Mouse (Mus musculus) CD4-positive, CD25-positive, alpha-beta regulatory T cell, adult 4 months (primary cell): ENCODE data around the gene Creg1. TPM values are rescaled to one million over a fixed set of nuclear protein-coding genes. Genes with fewer than 3 reads are reported as not detected.
A peak's percentile ranks its signal among the peaks of the same experiment; 100 is the strongest.

Experiments used
- ATAC-seq: one replicate; pipeline ENCODE4 v1.8.0; 2017
- polyA plus RNA-seq, 2 experiments: library from polyadenylated mRNA; unstranded; fragments of 100-300 nt; shearing (Covaris generic); gene quantifications; one replicate each; pipeline ENCODE4 v1.2.1; 2017

Gene Creg1
- polyA plus RNA-seq, 2 experiments from 2014 or later = 17.4 to 25.9 TPM

DNA sequence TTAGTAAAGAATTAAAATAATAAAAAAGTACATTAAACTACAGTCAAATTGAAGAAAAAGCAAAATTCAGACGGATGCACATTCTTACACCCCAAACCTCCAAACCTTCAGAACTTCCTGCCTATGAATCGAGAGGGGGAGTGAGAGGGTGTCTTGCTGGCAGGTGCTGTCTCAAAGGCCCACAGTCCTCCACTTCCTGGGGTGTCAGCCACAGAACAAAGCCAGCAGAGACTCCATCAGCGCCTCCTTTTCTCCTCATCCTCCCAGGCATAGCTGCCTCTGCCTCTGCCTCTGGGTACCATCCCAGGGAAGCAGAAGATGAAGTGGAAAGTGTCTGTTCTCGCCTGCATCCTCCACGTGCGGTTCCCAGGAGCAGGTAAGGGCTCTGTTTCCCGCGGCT, 25.0 kb downstream of the Creg1 start, which contains the start of gene Cd247:
Gene Cd247 (plus strand): TSS at position 171 of the 400 bp plus-strand sequence.
- peak; percentile 76 for ATAC-seq

DNA sequence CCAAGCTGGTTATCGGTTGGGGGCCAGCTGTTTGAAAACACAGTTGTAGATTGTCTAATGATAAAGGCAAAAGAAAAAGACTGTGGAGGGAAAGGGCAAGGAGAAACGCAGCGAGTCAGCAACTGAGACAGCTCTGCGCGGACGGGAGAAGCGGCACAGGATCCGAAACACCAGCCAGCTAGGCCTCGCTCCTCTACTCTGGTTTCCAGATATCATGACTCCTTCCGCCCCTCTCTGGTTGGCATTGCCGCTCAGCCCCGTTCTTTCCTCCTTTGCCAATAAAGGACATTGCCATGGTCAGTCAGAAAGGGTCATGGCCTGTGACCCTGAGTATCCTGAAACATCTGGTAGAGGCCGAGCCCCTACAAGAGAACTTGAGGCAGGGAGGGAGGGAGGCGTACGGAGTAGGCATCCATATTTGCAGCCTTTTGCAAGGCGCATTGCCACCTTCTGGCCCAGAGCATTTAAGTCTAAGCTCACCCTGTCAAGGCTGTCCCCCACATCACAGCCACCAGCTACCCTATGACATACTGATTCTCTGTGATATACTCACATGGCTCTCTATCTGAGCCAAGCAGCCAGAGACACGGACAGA, 25.6 kb downstream of the Creg1 start:
- peak; percentile 28 for ATAC-seq

DNA sequence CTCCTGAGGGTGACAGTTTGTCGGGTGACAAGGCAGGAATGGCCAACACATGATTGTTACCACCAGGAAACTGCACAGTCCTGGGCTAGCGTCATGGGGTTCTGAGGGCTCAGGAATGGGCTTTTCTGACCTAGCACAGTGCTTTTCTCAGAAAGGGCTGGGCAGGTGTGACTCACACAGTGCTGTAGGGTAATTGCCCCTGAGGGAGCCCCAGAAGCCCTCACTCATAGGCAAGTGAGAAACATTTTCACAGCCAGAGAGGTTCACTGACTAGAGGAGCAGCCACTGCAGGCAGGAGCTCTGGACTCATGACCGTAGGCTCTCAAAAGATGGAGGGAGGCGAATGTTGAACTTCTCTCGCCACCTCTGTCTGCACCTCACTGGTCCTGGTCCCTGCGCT, 26.4 kb downstream of the Creg1 start:
- ATAC-seq = peak; percentile 56

DNA sequence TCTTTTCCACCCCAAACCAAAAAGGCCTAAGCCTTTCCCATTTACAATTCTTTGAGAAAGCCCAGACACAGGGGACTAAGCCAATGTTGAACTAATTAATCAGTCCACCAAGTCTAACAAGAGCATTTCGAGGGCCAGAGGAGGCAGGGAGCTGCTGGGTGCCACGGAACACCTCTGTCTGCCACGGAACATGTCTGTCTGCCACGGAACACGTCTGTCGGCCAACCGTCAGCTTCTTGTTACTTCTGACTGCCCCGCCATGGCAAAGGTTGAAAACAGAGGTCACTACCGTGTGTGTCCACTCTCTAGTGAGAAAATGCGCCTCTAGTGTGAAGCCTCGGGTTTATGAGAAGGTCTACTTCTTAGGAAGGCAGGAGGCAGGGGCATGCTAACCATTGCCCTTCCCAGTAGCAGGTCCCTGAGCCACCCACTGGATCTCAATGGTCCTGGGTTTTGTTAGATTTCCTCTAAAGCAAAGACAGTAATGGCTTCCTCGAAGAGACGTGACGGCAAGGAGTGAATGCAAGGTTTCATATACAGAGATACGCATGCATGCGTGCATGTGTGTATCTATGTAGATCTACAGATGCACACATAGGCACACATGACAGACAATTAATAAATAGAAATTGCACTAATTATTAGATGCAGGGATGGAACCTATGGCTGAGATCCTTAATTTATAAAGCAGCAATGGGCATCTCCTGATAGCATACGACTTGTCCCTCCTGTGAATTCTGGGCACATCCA, 27.1 kb downstream of the Creg1 start:
- ATAC-seq = no peak

DNA sequence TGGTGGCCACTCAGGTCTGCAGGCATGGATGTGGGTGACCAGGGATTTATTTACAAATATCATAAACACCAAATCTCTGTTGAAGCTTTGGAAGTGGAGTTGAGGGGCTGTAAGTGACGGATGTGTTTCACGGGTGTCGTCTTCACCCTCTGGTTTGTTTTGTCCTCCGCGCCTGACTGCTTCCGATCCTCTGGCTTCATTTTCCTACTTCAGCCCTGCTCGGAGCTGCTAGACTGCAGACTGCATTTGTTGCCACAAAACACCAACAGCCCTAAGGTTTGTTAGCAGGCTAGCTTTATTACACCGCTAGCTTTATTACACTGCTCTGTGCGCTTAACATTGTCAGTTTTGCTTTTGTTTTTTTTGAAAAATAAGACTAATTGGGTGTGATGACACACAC, 27.9 kb downstream of the Creg1 start:
- no peak for ATAC-seq

DNA sequence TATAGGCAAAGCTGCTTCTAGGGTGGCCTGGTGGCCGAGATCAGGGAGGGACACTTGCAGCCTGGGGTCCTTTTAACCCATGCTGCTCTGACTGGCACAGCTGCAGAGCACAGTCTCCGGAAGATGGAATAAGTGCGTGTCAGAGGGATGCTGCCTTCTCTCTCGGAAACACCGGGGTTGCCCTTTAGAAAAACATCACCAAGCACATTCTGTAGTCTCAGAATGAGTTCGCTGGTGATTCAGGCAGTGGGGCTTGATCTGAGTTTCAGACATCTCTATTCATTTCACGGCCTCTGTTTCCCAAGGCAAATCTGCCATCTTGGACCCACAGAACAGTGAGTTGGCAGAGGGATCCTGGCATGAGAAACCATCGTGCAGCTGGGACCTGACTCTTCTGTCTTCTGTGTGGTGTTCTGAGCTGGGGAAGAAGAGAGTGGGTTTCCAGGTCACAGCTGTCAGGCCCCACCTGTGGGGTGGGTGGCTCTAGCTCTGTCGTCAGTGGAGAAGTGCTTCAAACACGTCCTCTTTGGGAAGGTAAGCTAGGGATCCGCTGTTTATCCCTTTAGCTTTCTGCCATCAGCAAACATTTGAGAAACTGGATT, 38.3 kb downstream of the Creg1 start:
- ATAC-seq = peak; percentile 62

DNA sequence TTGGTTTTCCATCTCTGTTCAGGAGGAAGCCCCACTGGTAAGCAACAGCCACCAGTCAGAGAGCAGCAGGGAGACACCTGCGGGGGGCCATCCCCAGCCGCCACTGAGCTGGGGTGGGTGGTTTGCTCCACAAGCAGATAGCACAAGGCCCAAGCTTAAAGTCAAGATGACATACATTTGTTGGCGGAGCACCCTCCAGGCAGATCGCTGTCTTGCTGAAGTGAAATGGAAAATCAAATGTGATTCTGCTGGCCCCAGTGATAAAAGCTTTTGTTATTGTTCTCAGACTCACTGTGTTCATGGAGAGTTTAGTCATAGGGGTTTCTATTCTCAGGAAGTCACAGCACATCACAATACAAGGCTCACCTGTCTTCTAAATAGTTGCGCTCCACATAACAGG, 39.6 kb downstream of the Creg1 start:
- peak; percentile 53 for ATAC-seq

DNA sequence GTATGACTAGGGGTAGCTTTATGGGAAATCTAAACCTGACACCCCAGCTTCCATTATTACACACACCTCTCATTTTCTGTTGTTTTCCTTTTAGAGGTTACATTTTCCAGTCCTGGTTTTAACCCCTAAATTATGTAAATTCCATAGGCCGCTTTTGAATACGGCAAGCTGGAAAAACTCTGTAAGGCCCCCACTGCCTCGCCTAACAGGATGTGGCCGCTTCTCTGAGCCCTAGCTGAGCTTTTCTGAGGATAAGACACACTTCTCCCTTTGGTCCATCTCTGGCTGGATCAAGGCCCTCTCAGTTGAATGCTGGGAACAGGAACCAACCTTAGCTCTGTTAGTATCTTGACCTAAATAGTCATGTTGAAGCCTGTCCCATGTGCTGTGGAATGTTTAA, 40.6 kb downstream of the Creg1 start:
- no peak for ATAC-seq

DNA sequence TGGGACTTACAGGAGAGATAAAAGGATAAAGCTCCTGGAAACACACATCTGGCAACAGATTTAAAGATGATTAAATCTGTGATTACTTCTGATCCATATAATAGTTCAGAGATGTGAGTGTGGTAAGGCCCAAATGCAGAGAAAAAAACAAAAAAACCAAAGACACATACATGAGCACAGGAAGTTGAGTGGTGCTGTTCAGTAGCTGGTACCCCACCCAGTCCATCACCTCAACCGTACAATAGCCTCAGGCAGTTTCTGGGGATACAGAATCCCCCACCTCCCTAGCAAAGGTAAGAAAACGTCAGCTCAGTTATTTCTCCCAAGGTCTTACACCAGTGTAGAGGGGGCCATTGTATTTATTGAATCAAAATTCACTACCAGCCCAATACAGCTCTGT, 47.1 kb downstream of the Creg1 start:
- peak; percentile 52 for ATAC-seq

DNA sequence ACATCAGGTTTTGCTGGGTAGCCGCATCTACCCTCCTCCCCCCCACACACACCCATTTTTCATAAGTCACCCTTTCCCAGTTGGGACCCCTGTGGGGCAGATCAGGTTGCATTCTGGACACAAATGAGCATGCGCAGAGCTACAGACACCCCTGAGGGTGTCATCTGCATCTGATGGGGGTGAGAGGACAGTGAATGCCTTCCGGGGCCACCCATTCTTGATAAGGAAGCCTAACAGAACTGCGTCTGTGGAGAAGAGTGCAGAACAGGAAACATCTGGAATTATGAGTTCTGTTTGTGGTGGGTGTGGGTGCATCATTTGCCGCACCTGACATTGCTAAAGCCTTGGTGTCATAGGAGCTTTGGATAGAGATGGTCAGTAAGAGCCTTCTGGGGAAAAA, 47.6 kb downstream of the Creg1 start:
- ATAC-seq = no peak

DNA sequence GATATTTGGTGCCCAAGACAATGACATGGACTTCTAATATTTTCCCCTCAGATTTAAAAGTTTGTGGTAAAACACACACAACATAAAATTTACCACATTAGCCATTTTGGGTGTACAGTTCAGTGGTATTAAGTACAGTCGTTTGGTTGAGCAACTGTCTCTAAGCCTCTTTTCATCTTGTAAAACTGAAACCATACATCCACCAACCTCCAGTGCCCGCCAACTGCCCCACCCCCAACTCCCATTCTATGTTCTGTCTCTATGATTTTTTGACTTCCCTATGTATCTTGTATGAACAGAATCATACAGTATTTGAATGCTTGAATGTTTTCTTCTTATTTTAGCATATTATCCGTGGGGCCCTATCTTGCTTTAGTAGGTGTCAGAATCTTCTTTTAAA, 49.2 kb downstream of the Creg1 start:
- peak; percentile 51 for ATAC-seq

DNA sequence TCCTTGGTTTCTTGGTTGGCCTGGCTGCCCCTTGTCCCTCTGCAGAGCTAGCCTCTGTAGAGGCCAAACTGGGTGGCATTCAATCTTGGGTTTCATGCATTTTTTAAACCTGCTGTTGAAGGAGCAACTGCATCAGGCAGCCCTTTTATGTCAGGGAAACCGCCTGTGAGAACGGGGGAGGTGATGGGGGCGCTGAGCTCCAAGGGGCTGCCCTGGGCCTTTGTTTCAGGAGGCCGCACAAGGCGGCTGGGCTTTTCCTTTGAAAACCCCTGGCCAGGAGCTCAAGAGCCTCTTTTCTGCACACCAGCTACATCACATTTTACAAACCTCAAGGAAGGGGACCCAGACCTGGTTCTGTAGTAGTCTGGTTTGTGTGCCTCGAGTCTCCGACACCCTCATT, 50.6 kb downstream of the Creg1 start:
- no peak for ATAC-seq

DNA sequence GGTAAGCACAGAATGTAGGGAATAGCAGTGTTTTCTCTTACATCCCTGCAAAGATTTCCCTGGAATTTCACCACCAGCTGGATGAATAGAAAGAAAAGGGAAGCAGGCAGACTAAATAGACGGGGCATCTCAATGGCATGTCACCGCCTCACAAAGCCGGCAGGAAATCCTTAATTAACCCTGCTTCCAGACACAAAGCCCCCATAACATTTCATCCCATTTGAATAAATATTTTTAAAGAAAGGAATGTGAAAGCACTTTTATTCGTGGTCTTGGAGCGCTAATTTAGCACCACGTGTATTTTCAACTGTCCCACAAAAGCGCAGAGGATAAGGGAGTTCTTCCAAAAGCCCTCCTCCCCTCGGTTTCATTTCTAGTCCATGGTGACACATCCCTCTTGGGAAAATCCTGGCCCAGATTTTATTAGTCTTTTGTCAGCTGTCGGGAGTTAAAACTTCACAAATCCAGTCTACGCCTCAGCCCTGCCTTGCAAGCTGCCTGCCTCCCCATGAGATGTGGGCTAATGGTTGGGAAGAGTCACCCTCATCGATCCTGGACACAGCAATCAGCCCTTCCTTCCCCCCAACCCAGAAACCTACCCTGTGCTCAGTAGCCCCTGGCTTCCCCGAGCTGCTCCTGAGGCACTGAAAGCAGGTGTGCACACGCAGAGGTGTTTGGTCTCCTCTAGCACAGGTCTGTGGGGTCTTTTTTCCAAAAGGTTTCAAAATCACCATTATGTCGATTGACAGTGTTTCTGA, 51.2 kb downstream of the Creg1 start:
- no peak for ATAC-seq

DNA sequence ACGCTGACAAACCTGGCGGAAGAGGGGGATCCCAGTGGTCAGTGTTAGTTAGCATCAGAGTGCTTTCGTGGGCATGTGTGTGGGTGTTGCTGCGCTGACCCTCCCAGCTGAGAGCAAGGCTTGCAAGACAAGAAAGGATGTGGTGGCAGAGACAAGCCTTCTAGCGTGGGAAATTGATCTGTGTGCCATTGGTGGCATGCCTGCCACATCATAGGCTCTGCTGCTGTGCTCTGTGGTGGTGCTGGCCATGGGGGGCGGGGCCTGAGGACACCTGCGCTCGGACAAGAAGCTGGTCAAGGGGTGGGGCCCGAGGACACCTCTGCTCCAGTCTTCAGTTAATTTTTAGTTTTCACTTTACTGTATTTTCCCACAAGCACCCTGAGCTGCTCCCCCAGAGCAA, 52.8 kb downstream of the Creg1 start:
- peak; percentile 71 for ATAC-seq

DNA sequence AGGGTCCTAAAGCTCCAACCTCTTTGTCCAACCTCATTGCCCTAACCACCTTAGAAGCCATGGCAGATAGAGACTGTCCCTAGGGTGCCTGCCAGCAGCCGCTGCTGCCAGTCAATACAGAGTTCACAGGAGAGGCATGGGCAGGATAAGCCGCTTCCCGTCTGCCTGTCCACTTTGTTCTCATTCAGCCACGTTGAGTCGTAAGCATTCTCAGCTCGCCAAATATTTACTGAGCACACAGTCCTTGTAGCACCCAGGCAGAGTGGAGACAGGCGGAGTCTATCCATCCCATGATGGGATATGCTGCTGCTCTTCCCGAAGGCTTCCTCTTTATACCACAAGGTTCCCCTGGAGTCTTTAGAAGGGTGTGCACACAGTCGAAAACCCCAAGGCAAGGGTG, 53.7 kb downstream of the Creg1 start:
- no peak for ATAC-seq

DNA sequence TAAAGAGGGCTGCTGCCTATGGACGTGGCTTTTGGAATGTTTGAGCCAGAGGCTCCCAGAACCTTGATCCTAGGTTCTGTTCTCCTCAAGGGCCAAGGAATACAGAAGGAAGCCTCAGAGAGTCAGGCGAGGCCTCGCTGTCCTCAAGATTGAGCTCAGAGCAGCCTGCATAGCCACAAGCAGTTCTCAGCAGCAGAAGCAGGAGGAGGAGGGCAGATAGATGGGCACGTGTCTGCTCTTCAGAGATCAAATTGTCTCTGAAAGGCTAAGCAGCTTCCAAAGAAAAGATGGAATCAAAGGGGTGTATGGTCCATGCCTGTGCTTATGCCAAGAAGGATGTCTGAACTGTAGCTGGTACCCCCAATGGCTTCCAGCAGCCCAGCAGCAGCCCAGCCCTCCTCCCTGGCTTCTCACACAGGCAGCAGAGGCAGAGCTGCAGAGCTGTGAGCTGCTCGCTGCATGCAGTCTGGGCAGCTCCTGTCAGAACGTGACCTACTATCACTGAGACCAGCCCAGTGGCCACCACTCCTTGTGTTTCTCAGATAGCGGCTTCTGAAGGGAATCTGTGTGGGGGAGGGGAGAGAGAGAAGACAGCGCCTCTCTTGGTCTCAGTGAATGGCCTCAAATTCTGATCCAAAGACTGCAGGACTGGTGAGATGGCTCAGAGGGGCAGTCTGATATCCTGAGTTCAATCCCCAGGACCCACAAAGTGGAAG, 54.8 kb downstream of the Creg1 start:
- ATAC-seq = no peak

DNA sequence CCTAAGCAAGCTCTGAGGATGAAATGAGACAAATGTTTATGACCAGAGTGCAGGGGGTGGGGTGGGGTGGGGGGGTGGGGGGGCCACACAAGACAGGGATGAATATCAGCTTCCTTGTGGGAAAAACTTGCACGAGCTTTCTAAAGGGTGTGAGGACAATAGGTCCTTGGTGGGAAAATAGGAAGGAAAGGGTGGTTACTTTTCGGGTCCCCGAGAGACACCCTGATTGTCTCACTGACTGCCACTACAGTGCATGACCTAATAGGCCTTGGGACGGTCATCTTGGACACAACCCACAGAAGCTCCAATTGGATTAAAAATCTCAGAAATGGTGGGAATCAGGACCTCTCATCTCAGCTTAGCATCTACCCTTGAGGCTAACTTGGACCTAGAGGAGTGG, 55.6 kb downstream of the Creg1 start:
- ATAC-seq = no peak

DNA sequence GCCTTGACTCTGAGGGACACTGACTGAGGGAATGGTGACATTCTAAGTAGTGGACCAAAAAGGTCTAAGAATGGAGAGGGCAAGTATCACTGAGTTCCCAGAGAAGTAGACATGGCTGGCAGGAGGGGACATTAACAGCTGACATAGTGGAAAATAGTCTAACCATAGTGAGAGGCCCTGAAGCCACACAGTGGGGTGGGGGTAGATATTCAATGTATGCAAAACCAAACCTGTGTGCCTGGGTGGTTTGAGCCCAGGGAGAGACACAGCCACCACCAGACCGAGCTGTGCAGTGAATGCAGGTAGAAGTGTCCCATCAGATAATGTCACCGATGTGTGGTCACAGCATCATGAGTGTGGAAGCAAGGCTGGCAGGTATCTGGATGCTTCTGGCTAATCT, 58.5 kb downstream of the Creg1 start:
- ATAC-seq = peak; percentile 48
